Mouse (Mus musculus): ENCODE measurements around the gene Stub1. TPM values are rescaled to one million over a fixed set of nuclear protein-coding genes. Genes with fewer than 3 reads are reported as not detected.

Gene Stub1
- total and polyA plus RNA-seq, 3 experiments, result 74.0 to 99.7 TPM; not detected in 1

- H3K27me3 ChIP-seq (ENCODE audit: control insufficient read depth in 1 of 2, insufficient read depth in 2 of 2, low read length in 2 of 2), result no peaks in the 10 kb centered on the region
- peaks cover 11% of the 10 kb centered on the region for H3K79me2 ChIP-seq (ENCODE audit: control insufficient read depth, insufficient read depth, low read length, poor library complexity)
- H3K9me3 ChIP-seq (replicated peaks; ENCODE audit: insufficient read depth, low read length), result no peaks in the 10 kb centered on the region
- TF ChIP-seq RCOR1 (IDR thresholded peaks at IDR 0.05; ENCODE audit: low read depth, low read length), result no peak
- TF ChIP-seq POLR2AphosphoS5 (IDR thresholded peaks at IDR 0.05; ENCODE audit: borderline replicate concordance, low read depth, low read length), result no peak
- TF ChIP-seq RAD21 (IDR thresholded peaks at IDR 0.05; ENCODE audit: low read depth, low read length), result no peak
- no peak for TF ChIP-seq TAL1 (IDR thresholded peaks at IDR 0.05; ENCODE audit: low read length)
- no peak overlapping the region for H3K4me3 ChIP-seq (ENCODE audit: control insufficient read depth in 1 of 2, insufficient read depth in 1 of 2, low read depth in 2 of 2, low read length in 2 of 2)
- peaks cover 0 to 3% of the 10 kb centered on the region in 2 experiments; a peak in 2 of 4 replicates for H3K36me3 ChIP-seq (ENCODE audit: control insufficient read depth in 1 of 2, insufficient read depth in 2 of 2, low read length in 2 of 2)
- H3K9ac ChIP-seq (ENCODE audit: control insufficient read depth, low read depth, low read length, poor library complexity, severe bottlenecking), result no peak overlapping the region
- DNase-seq (ENCODE audit: low read depth, low spot score), result no peak
- H3K27ac ChIP-seq (ENCODE audit: control insufficient read depth, low read depth, low read length), result no peak overlapping the region
- H3K4me1 ChIP-seq (ENCODE audit: control insufficient read depth in 1 of 2, insufficient read depth in 2 of 2, low read length in 2 of 2), result peaks cover 3 to 15% of the 10 kb centered on the region in 2 experiments; a peak in 3 of 4 replicates
These were observed 7.3 kb upstream of the Stub1 start for GRCm38 (mm10) chr17:25840519-25840918.

- Histone ChIP-seq H3K9me3 (replicated peaks; ENCODE audit: insufficient read depth, low read length) (no peaks in the 10 kb centered on the region), H3K9ac (ENCODE audit: control insufficient read depth, low read depth, low read length, poor library complexity, severe bottlenecking) (no peak overlapping the region), H3K79me2 (ENCODE audit: control insufficient read depth, insufficient read depth, low read length, poor library complexity) (peaks cover 12% of the 10 kb centered on the region), H3K4me3 (ENCODE audit: control insufficient read depth in 1 of 2, insufficient read depth in 1 of 2, low read depth in 2 of 2, low read length in 2 of 2) (no peak overlapping the region), H3K27me3 (ENCODE audit: control insufficient read depth in 1 of 2, insufficient read depth in 2 of 2, low read length in 2 of 2) (no peaks in the 10 kb centered on the region), H3K4me1 (ENCODE audit: control insufficient read depth in 1 of 2, insufficient read depth in 2 of 2, low read length in 2 of 2) (peaks cover 3 to 10% of the 10 kb centered on the region in 2 experiments; a peak in 2 of 4 replicates), H3K36me3 (ENCODE audit: control insufficient read depth in 1 of 2, insufficient read depth in 2 of 2, low read length in 2 of 2) (no peaks in the 10 kb centered on the region; a peak in 1 of 4 replicates), H3K27ac (ENCODE audit: control insufficient read depth, low read depth, low read length) (no peak overlapping the region)
- TF ChIP-seq POLR2A (IDR thresholded peaks at IDR 0.05; ENCODE audit: control insufficient read depth in 1 of 2, insufficient read depth in 1 of 2, low read depth in 1 of 2, low read length in 2 of 2, poor library complexity in 1 of 2) (0 out of 4 replicates have a peak, but pooled peaks of 1 of the 2 experiments have one; percentile 13), ZKSCAN1 (IDR thresholded peaks at IDR 0.05; ENCODE audit: low read depth, low read length) (no peak)
- DNase-seq (ENCODE audit: low read depth, low spot score), result no peak
These were observed 6.4 kb upstream of the Stub1 start for GRCm38 (mm10) chr17:25839455-25840235.

- Histone ChIP-seq H3K27ac (ENCODE audit: control insufficient read depth, low read depth, low read length) (no peak overlapping the region), H3K9ac (ENCODE audit: control insufficient read depth, low read depth, low read length, poor library complexity, severe bottlenecking) (no peak overlapping the region), H3K27me3 (ENCODE audit: control insufficient read depth in 1 of 2, insufficient read depth in 2 of 2, low read length in 2 of 2) (no peaks in the 10 kb centered on the region), H3K9me3 (replicated peaks; ENCODE audit: insufficient read depth, low read length) (no peaks in the 10 kb centered on the region), H3K4me1 (ENCODE audit: control insufficient read depth in 1 of 2, insufficient read depth in 2 of 2, low read length in 2 of 2) (peaks cover 4 to 15% of the 10 kb centered on the region in 2 experiments; a peak in 3 of 4 replicates), H3K4me3 (ENCODE audit: control insufficient read depth in 1 of 2, insufficient read depth in 1 of 2, low read depth in 2 of 2, low read length in 2 of 2) (no peak overlapping the region), H3K36me3 (ENCODE audit: control insufficient read depth in 1 of 2, insufficient read depth in 2 of 2, low read length in 2 of 2) (no peaks in the 10 kb centered on the region; a peak in 2 of 4 replicates), H3K79me2 (ENCODE audit: control insufficient read depth, insufficient read depth, low read length, poor library complexity) (peaks cover 16% of the 10 kb centered on the region)
- DNase-seq (ENCODE audit: low read depth, low spot score), result no peak
- TF ChIP-seq NELFE (IDR thresholded peaks at IDR 0.05; ENCODE audit: low read depth, low read length), result no peak
- no peak for TF ChIP-seq TCF12 (IDR thresholded peaks at IDR 0.05; ENCODE audit: low read depth, low read length)
- TF ChIP-seq SMC3 (IDR thresholded peaks at IDR 0.05; ENCODE audit: low read depth, low read length), result no peak
- TF ChIP-seq MEF2A (IDR thresholded peaks at IDR 0.05; ENCODE audit: extremely low read depth, insufficient replicate concordance, low read depth, low read length, poor library complexity, severe bottlenecking), result no peak
- no peak for TF ChIP-seq EP300 (IDR thresholded peaks at IDR 0.05; ENCODE audit: low read depth in 1 of 2, low read length in 2 of 2)
- no peak for TF ChIP-seq RAD21 (IDR thresholded peaks at IDR 0.05; ENCODE audit: low read depth, low read length)
- no peak for TF ChIP-seq UBTF (IDR thresholded peaks at IDR 0.05; ENCODE audit: borderline replicate concordance, insufficient read depth, low read depth, low read length)
- TF ChIP-seq POLR2AphosphoS2 (IDR thresholded peaks at IDR 0.05; ENCODE audit: low read length), result no peak
- TF ChIP-seq HCFC1 (IDR thresholded peaks at IDR 0.05; ENCODE audit: low read depth, low read length), result no peak
- TF ChIP-seq CHD2 (IDR thresholded peaks at IDR 0.05; ENCODE audit: low read length), result no peak
- no peak for TF ChIP-seq TAL1 (IDR thresholded peaks at IDR 0.05; ENCODE audit: low read length)
- no peak for TF ChIP-seq MYC (IDR thresholded peaks at IDR 0.05; ENCODE audit: low read depth, low read length)
- no peak for TF ChIP-seq USF2 (IDR thresholded peaks at IDR 0.05; ENCODE audit: borderline replicate concordance in 1 of 2, insufficient read depth in 1 of 2, low read depth in 1 of 2, low read length in 2 of 2)
- no peak for TF ChIP-seq ZMIZ1 (IDR thresholded peaks at IDR 0.05; ENCODE audit: low read depth, low read length)
- no peak for TF ChIP-seq NRF1 (IDR thresholded peaks at IDR 0.05; ENCODE audit: insufficient read depth, low read depth, low read length, poor library complexity, severe bottlenecking)
- no peak for TF ChIP-seq MAX (IDR thresholded peaks at IDR 0.05; ENCODE audit: low read length)
- no peak for TF ChIP-seq CHD1 (IDR thresholded peaks at IDR 0.05; ENCODE audit: low read depth, low read length)
- no peak for TF ChIP-seq MAZ (IDR thresholded peaks at IDR 0.05; ENCODE audit: low read depth, low read length)
- no peak for TF ChIP-seq CTCF (IDR thresholded peaks at IDR 0.05 in 2 of 3, conservative IDR thresholded peaks at IDR 0.05 in 1 of 3; ENCODE audit: control insufficient read depth in 1 of 3, insufficient read depth in 1 of 3, low read depth in 2 of 3, low read length in 3 of 3, poor library complexity in 1 of 3, severe bottlenecking in 1 of 3)
- no peak for TF ChIP-seq POLR2AphosphoS5 (IDR thresholded peaks at IDR 0.05; ENCODE audit: borderline replicate concordance, low read depth, low read length)
These were observed 5.7 kb upstream of the Stub1 start for GRCm38 (mm10) chr17:25838904-25839303.
